Mouse (Mus musculus): ENCODE measurements around the gene Tent5b.
"Not testable (repeated sequence)": the region's sequence is repeated elsewhere in the genome, so short reads cannot be mapped to it uniquely, and the experiment has no call there.

Tent5b gene

GRCm38 (mm10) chr4:133501514-133501913 lies 21.6 kb downstream of the Tent5b start:
- DNase-seq (ENCODE audit: low spot score), result no peak

GRCm38 (mm10) chr4:133504300-133504699 lies 24.4 kb downstream of the Tent5b start:
- DNase-seq (ENCODE audit: low spot score), result no peak

- DNase-seq (ENCODE audit: low spot score), result no peak
These were observed 25.0 kb downstream of the Tent5b start for GRCm38 (mm10) chr4:133504755-133505485.

DNA sequence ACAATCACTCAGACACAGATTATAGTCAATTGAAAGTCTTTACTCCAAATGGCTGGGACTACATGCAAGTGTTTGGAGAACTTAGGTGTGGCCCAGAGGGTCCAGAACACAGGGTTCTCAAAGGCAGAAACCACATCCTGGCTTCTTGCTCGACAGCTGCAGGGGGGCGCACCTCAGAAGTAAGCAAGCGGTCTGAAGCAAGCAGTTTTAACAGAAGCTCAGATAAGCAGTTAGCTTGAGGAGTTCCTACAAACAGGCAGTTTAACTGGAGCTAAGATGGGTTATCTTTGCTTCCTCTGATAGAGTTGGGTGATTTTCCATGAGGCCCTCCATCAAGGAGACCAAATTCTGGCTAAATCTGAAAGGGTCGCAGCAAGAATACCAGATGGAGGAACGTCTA lies 26.6 kb downstream of the Tent5b start:
- no peak for DNase-seq (ENCODE audit: low spot score)

DNA sequence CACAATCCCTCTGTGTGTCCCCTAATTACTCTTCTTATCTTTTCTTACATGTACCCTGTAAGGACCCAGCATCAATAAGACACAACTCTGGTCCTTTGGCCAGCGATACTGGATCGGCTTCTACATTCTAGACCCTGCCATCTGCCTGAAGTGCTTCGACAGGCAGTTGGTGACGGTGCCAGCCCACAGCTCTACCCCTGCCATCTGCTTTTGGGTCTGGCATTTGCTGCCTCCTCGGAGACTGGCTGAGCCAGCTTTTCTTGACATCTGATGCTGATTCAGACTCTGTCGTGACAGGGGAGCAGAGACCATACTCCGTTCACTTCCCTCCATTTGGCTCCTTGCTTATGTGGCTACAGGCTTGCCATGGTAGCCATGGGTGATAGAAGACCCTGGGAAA lies 29.1 kb downstream of the Tent5b start:
- no peak for DNase-seq (ENCODE audit: low spot score)

GRCm38 (mm10) chr4:133511050-133511449 lies 31.1 kb downstream of the Tent5b start:
- DNase-seq (ENCODE audit: low spot score), result no peak

DNA sequence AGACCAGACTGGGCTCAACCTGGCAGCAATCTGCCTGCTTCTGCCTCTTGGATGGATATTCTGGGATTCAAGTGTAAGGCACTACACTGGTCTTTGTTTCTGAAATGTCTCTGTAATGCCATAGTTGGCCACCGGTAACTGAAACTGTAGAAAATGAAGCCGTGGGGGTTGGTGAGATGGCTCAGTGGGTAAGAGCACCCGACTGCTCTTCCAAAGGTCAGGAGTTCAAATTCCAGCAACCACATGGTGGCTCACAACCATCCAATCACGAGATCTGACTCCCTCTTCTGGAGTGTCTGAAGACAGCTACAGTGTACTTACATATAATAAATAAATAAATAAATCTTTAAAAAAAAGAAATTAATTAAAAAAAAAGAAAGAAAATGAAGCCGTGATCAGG lies 32.6 kb downstream of the Tent5b start:
- not testable (repeated sequence) for DNase-seq (ENCODE audit: low spot score)

- peak; percentile 54 for DNase-seq (ENCODE audit: low spot score)
These were observed 33.0 kb downstream of the Tent5b start for GRCm38 (mm10) chr4:133512972-133513371.

GRCm38 (mm10) chr4:133518601-133519368 lies 38.9 kb downstream of the Tent5b start, which contains the start of gene Kdf1:
Kdf1 (plus strand) TSS chr4:133518963.
- DNase-seq (ENCODE audit: low spot score), result peak; percentile 77

DNA sequence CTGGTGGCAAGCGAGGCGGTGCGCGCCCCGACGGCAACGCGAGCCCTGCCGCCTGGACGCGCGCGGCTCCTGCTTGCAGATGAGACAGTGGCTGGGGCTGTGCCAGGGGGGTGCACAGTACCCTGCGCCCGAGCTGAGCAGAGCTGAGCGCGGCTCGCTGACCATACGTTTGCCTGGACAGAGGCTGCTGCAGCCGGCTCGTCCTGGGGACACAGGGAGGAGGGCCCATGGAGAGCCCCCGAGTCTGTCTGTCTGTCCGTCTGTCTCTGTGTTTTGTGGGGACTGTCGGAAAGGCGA lies 39.4 kb downstream of the Tent5b start:
- DNase-seq (ENCODE audit: low spot score), result no peak

- no peak for DNase-seq (ENCODE audit: low spot score)
These were observed 41.6 kb downstream of the Tent5b start for GRCm38 (mm10) chr4:133521502-133521901.

DNA sequence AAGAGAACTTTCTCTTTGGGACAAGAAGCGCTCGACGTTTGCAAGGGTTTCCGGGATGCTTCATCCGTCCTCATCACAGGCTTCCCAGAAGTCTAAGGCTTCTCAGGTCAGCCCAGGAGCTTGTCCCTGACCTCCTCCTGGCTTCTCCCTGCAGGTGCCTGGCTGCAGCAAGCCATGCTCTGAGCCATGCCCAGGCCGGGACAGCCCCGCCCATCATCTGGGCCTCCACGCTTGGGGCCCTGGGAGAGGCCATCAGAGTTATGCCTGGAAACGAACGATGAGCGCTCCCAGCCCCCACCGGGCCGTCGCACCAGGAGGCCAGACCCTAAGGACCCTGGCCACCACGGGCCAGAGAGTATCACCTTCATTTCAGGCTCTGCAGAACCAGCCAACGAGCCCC lies 47.9 kb downstream of the Tent5b start:
- DNase-seq (ENCODE audit: low spot score), result no peak

GRCm38 (mm10) chr4:133532777-133533176 lies 52.8 kb downstream of the Tent5b start:
- no peak for DNase-seq (ENCODE audit: low spot score)

- no peak for DNase-seq (ENCODE audit: low spot score)
These were observed 56.1 kb downstream of the Tent5b start for GRCm38 (mm10) chr4:133536081-133536480.

GRCm38 (mm10) chr4:133536652-133537051 lies 56.7 kb downstream of the Tent5b start:
- no peak for DNase-seq (ENCODE audit: low spot score)
